Mouse (Mus musculus): ENCODE measurements at regions not wholly inside any gene's neighbourhood (a gene's known extent, or its start where the extent isn't known, plus 50 kb on each side); places are given as distances from the start of the nearest gene placed in this dataset.

- no peak for DNase-seq (ENCODE audit: extremely low spot score)
Observed at GRCm38 (mm10) chr10:66909905-66910681, 185.8 kb upstream of the Jmjd1c start.

- DNase-seq (ENCODE audit: extremely low spot score), result no peak
Observed at GRCm38 (mm10) chr10:66911261-66911911, 184.5 kb upstream of the Jmjd1c start.

GRCm38 (mm10) chr10:66912440-66912839, 183.5 kb upstream of the Jmjd1c start:
- no peak for DNase-seq (ENCODE audit: extremely low spot score)

- no peak for DNase-seq (ENCODE audit: extremely low spot score)
Observed at GRCm38 (mm10) chr10:66913187-66913586, 182.7 kb upstream of the Jmjd1c start.

- peak; percentile 61 for DNase-seq (ENCODE audit: extremely low spot score)
Observed at GRCm38 (mm10) chr10:66913627-66914026, 182.3 kb upstream of the Jmjd1c start.

GRCm38 (mm10) chr10:66914288-66914975, 181.5 kb upstream of the Jmjd1c start:
- DNase-seq (ENCODE audit: extremely low spot score), result peak; percentile 56

GRCm38 (mm10) chr10:66915801-66916200, 180.1 kb upstream of the Jmjd1c start:
- no peak for DNase-seq (ENCODE audit: extremely low spot score)

GRCm38 (mm10) chr10:66917725-66918124, 178.2 kb upstream of the Jmjd1c start:
- no peak for DNase-seq (ENCODE audit: extremely low spot score)

GRCm38 (mm10) chr10:66918713-66919112, 177.2 kb upstream of the Jmjd1c start:
- DNase-seq (ENCODE audit: extremely low spot score), result no peak

GRCm38 (mm10) chr10:66919953-66920760, 175.8 kb upstream of the Jmjd1c start:
- peak; percentile 77 for DNase-seq (ENCODE audit: extremely low spot score)

- DNase-seq (ENCODE audit: extremely low spot score), result peak; percentile 69
Observed at GRCm38 (mm10) chr10:66920761-66921684, 174.9 kb upstream of the Jmjd1c start.

- no peak for DNase-seq (ENCODE audit: extremely low spot score)
Observed at GRCm38 (mm10) chr10:66921776-66922175, 174.1 kb upstream of the Jmjd1c start.

GRCm38 (mm10) chr10:66922314-66922713, 173.6 kb upstream of the Jmjd1c start:
- DNase-seq (ENCODE audit: extremely low spot score), result no peak

GRCm38 (mm10) chr10:66923947-66924346, 172.0 kb upstream of the Jmjd1c start:
- no peak for DNase-seq (ENCODE audit: extremely low spot score)

- no peak for DNase-seq (ENCODE audit: extremely low spot score)
Observed at GRCm38 (mm10) chr10:66924418-66924817, 171.5 kb upstream of the Jmjd1c start.

GRCm38 (mm10) chr10:66925553-66926127, 170.3 kb upstream of the Jmjd1c start:
- DNase-seq (ENCODE audit: extremely low spot score), result no peak

GRCm38 (mm10) chr10:66927651-66928050, 168.3 kb upstream of the Jmjd1c start:
- DNase-seq (ENCODE audit: extremely low spot score), result no peak

- no peak for DNase-seq (ENCODE audit: extremely low spot score)
Observed at GRCm38 (mm10) chr10:66928211-66928990, 167.5 kb upstream of the Jmjd1c start.

- no peak for DNase-seq (ENCODE audit: extremely low spot score)
Observed at GRCm38 (mm10) chr10:66930563-66930962, 165.4 kb upstream of the Jmjd1c start.

GRCm38 (mm10) chr10:66931505-66931904, 164.4 kb upstream of the Jmjd1c start:
- DNase-seq (ENCODE audit: extremely low spot score), result no peak
